Mouse (Mus musculus) olfactory bulb, adult 2 months (tissue): ENCODE results near the gene Slc30a2.

Experiments
- CTCF ChIP-seq: fragments of 200-500 bp; IDR thresholded peaks from 2 replicates; pipeline ENCODE4 v1.5.1; 2012; ENCODE audit warnings: low read depth, mild to moderate bottlenecking, low read length, moderate library complexity; ENCODE audit not compliant: insufficient read depth
- POLR2A ChIP-seq: fragments of 200-500 bp; IDR thresholded peaks from 2 replicates; pipeline ENCODE4 v1.6.1; 2012; ENCODE audit warnings: mild to moderate bottlenecking, low read depth, low read length, moderate library complexity; ENCODE audit not compliant: insufficient read depth

GRCm38 (mm10) chr4:134348078-134348477, 5.1 kb downstream of the Slc30a2 start:
- TF ChIP-seq CTCF (no peak), POLR2A (no peak)
